Mouse (Mus musculus) olfactory bulb, adult 2 months (tissue): ENCODE measurements around the gene Mllt3. TPM values are rescaled to one million over a fixed set of nuclear protein-coding genes. Genes with fewer than 3 reads are reported as not detected.

ENCODE experiments used
- H3K27ac ChIP-seq: fragments of 200-500 bp; 2 replicates; pipeline ENCODE4 v1.5.1; 2012; ENCODE audit warnings: low read depth, low read length; ENCODE audit not compliant: insufficient read depth
- H3K4me1 ChIP-seq: fragments of 200-500 bp; 2 replicates; pipeline ENCODE4 v1.6.1; 2012; ENCODE audit warnings: low read length; ENCODE audit not compliant: control insufficient read depth, insufficient read depth
- H3K4me3 ChIP-seq: fragments of 200-500 bp; 2 replicates; pipeline ENCODE4 v1.5.1; 2012; ENCODE audit warnings: mild to moderate bottlenecking, low read depth, low read length, moderate library complexity; ENCODE audit not compliant: insufficient read depth
- CTCF ChIP-seq: fragments of 200-500 bp; IDR thresholded peaks from 2 replicates; pipeline ENCODE4 v1.5.1; 2012; ENCODE audit warnings: low read depth, mild to moderate bottlenecking, low read length, moderate library complexity; ENCODE audit not compliant: insufficient read depth
- POLR2A ChIP-seq: fragments of 200-500 bp; IDR thresholded peaks from 2 replicates; pipeline ENCODE4 v1.6.1; 2012; ENCODE audit warnings: mild to moderate bottlenecking, low read depth, low read length, moderate library complexity; ENCODE audit not compliant: insufficient read depth
- WGBS: fragments of 180-500 bp; shearing (Covaris S2); methylation state at CpG from one replicate; pipeline ENCODE4 v1.1.7; 2018; 5-methylcytosine and 5-hydroxymethylcytosine counted together
- polyA plus RNA-seq: library from polyadenylated mRNA; stranded (reverse); fragments of >200 nt; gene quantifications from 2 replicates; pipeline ENCODE4 v1.2.4, GENCODE M21; 2012; ENCODE audit warnings: low replicate concordance; ENCODE audit not compliant: missing spikeins, insufficient read depth, insufficient read length

Mllt3 gene
- polyA plus RNA-seq, 1 experiment: not detected

DNA sequence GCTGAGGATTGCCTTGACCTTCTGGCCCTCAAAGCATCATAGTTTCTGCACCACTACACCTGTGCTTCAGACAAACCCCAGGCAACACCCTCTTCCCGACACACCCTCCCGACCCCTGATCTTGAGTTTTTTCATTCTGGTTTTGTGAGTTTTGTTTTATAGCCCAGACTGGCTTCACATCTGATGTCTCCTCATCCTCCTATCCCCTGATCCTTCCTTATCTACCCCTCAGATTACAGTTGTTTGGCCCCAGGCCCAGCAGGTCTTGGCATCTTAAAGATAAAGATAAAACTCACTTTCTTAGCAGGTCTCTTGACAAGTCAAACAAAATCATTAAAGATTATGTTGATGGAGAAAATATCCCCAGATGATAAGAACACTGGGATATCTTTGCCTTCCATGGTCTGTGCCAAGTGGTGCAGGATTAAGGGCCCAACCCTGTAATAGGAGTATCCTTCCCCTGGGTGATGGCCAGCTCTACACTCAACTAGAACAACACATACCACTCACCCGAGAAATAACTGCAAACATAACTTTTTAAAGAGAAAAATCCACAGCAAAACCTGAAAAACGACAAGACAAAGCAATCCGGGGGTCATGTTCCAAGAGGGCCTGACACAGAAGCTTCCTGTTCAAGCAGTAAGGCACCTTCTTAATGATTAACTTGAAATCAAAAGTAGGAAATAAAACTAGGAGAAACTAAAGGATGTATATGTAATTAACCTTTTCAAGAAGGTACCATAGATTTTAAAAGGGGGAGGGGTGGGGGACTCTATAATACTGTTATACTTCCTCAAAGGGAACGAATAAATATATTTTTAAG lies 121.8 kb downstream of the Mllt3 start:
- Histone ChIP-seq H3K27ac (no peak overlapping the region), H3K4me3 (no peak overlapping the region), H3K4me1 (peaks cover 4% of the 10 kb centered on the region; the same call in 1 of the 2 replicates)
- TF ChIP-seq CTCF (no peak), POLR2A (no peak)
- WGBS: 86% methylated on average over 6 of the region's 6 CpGs

GRCm38 (mm10) chr4:87905149-87905771 lies 127.9 kb downstream of the Mllt3 start:
- no peaks in the 10 kb centered on the region for H3K4me1 ChIP-seq
- H3K4me3 ChIP-seq: no peak overlapping the region
- TF ChIP-seq POLR2A: no peak
- TF ChIP-seq CTCF: no peak
- 71% methylated on average over 6 of the region's 6 CpGs for WGBS
- no peak overlapping the region for H3K27ac ChIP-seq

DNA sequence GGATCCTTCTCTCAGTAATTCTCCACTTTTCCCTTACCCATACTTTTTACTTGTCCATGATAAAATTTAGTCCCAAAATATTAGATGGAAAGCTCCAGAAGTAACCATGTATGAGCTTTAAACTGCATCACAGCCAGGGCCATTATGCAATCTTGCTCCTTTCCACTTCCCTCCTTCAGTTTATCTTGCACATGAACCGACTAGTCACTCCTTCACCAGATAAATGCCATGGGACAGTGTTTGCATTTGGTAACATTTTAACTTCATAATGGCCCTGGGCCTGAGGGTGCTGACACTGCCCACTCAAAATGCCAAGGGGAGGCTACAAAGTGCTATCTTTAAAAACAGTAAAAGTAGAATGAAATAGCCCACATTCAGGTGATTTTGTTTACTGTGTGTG lies 128.4 kb downstream of the Mllt3 start:
- 83% methylated on average over 1 of the region's 1 CpGs for WGBS
- no peak for TF ChIP-seq POLR2A
- no peak for TF ChIP-seq CTCF
- no peak overlapping the region for H3K27ac ChIP-seq
- no peaks in the 10 kb centered on the region for H3K4me1 ChIP-seq
- H3K4me3 ChIP-seq: no peak overlapping the region

DNA sequence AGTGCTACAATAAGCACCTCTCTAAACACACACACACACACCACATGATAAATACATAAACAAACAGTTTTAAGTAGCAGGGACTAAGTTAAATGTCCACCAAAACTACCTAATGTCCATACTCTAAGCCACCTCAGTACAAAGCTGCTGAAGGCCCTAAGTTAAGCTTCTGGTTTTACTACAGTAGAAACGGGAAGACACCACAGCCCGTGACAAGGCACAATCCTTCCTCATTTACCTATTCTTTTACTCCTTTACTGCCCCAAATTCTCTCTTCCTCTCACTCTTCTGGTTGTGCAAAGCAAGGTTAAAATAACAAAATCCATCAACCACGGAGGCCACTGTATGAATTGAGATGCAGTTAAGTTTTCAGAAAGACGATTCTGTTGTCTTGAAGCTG lies 130.6 kb downstream of the Mllt3 start:
- no peaks in the 10 kb centered on the region for H3K4me1 ChIP-seq
- TF ChIP-seq CTCF: no peak
- no peak for TF ChIP-seq POLR2A
- H3K27ac ChIP-seq: no peak overlapping the region
- no peak overlapping the region for H3K4me3 ChIP-seq
- 80% methylated on average over 4 of the region's 4 CpGs for WGBS

GRCm38 (mm10) chr4:87901166-87901565 lies 132.0 kb downstream of the Mllt3 start:
- 12% methylated on average over 1 of the region's 1 CpGs for WGBS
- no peak for TF ChIP-seq CTCF
- TF ChIP-seq POLR2A: no peak
- Histone ChIP-seq H3K4me1 (no peaks in the 10 kb centered on the region), H3K27ac (no peak overlapping the region), H3K4me3 (no peak overlapping the region)

DNA sequence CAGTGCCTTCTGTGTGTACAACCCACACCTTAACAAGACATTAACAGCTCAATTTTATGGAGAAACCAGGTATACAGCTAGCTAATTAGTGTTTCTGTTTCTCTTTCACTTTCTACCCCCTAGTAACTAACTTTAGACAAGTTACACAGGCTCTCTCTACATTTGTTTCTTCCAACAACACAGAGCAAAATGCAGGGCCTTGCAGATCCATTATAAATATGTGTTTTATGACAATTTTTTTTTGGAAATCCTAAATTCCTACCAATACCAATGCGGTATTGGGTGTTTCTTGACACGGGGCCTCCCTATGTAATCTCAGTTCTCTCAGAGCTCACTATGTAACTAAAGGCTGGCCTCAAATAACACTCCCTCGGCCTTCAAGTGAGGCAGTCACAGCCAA lies 139.7 kb downstream of the Mllt3 start:
- Histone ChIP-seq H3K4me3 (no peak overlapping the region), H3K27ac (no peak overlapping the region), H3K4me1 (peaks cover 3% of the 10 kb centered on the region; the same call in 1 of the 2 replicates)
- TF ChIP-seq CTCF (no peak), POLR2A (no peak)
- 91% methylated on average over 3 of the region's 3 CpGs for WGBS

DNA sequence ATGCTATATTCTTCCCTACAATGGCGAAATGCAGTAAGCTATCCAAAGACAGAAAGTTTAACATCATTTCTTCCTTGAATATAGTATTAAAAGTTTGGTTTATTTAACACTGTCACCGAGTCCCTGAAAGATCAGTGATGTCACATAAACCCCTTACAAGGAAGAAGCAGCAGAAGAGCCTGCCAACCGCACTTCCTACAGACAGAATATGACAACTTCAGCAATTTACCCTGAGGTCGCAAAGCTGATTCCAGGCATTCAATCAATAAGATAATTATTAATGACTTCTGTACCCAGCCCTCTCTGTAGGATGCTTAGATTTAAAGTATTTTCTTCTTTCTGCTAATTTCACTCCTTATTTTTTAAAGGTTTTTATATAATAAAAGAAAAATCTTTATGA lies 140.2 kb downstream of the Mllt3 start:
- no peak overlapping the region for H3K4me3 ChIP-seq
- WGBS: 93% methylated on average over 4 of the region's 4 CpGs
- H3K27ac ChIP-seq: no peak overlapping the region
- TF ChIP-seq CTCF (no peak), POLR2A (no peak)
- H3K4me1 ChIP-seq: peaks cover 3% of the 10 kb centered on the region; the same call in 1 of the 2 replicates

- TF ChIP-seq POLR2A (no peak), CTCF (no peak)
- Histone ChIP-seq H3K4me1 (no peaks in the 10 kb centered on the region), H3K4me3 (no peak overlapping the region), H3K27ac (no peak overlapping the region)
- 46% methylated on average over 5 of the region's 5 CpGs for WGBS
These were observed 149.8 kb downstream of the Mllt3 start for GRCm38 (mm10) chr4:87883225-87883875.

- WGBS: 100% methylated on average over 1 of the region's 1 CpGs
- TF ChIP-seq CTCF (no peak), POLR2A (no peak)
These were observed 151.2 kb downstream of the Mllt3 start for GRCm38 (mm10) chr4:87881995-87882394.

More at GRCm38 (mm10) chr4:87881995-87882394, 151.2 kb downstream of the Mllt3 start:
- Histone ChIP-seq H3K4me1 (no peaks in the 10 kb centered on the region), H3K4me3 (no peak overlapping the region), H3K27ac (no peak overlapping the region)
